Mouse (Mus musculus): ENCODE measurements around the gene Eya2. TPM values are rescaled to one million over a fixed set of nuclear protein-coding genes. Genes with fewer than 3 reads are reported as not detected.

Eya2 gene
- polyA plus RNA-seq, 1 experiment: 6.0 TPM

DNA sequence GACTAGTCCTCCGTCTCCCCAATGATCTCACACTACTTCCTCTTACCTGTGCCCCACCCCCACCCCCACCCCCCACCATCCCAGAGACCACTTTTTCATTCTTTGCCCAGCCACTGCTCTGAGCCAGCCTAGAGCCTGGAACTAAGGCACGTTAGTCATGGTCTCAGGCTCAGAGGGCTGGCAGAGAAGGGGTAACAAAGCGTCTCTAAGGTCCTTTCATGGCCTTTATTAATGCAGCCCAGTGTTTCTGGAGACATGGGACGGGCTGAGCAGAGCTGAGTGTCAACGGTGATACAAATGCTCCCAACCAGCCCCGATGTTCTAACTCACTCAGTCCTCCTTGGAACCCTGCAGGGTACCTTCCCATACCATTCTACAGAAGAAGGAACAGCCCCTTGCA lies 30.2 kb upstream of the Eya2 start:
- no peak for DNase-seq (ENCODE audit: low read depth in 1 of 2, low spot score in 2 of 2)
- TF ChIP-seq CTCF (IDR thresholded peaks at IDR 0.05; ENCODE audit: extremely low read depth, insufficient read depth, insufficient read length, insufficient replicate concordance): no peak
- TF ChIP-seq POLR2A (IDR thresholded peaks at IDR 0.05; ENCODE audit: low read depth, low read length): no peak

DNA sequence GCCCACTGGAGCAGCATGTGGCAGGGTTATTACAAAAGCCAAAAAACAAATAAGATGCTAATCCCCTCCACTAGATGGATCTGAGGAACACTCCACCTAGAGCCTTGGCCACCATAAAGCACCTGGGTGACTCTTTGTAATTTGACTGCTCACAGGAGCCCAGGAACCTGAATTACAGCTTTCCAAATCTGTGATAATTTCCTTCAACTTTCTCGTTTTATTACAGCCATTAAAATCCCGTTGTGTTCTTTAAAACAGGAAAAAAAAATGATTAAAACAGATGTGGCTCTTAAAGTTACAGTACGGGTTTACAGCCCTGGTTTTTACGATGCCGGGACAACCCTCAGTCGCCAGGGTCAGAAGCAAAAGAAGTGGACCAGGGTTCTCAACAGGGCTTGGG lies 27.9 kb upstream of the Eya2 start:
- Histone ChIP-seq H3K27me3 (ENCODE audit: control insufficient read depth, insufficient read depth, low read length) (peaks cover 7% of the 10 kb centered on the region; the same call in 1 of the 2 replicates), H3K36me3 (ENCODE audit: control insufficient read depth, insufficient read depth, low read length) (no peaks in the 10 kb centered on the region), H3K4me3 (ENCODE audit: extremely low read depth, insufficient read depth, insufficient read length) (no peak overlapping the region), H3K4me1 (ENCODE audit: control insufficient read depth, insufficient read depth, insufficient read length) (no peaks in the 10 kb centered on the region; the same call in 1 of the 2 replicates), H3K27ac (ENCODE audit: insufficient read depth, low read length) (no peak overlapping the region)
- no peak for DNase-seq (ENCODE audit: low read depth in 1 of 2, low spot score in 2 of 2)
- whole genome bisulfite sequencing: 78% methylated on average over 6 of the region's 6 CpGs
- TF ChIP-seq POLR2A (IDR thresholded peaks at IDR 0.05; ENCODE audit: low read depth, low read length) (no peak), CTCF (IDR thresholded peaks at IDR 0.05; ENCODE audit: extremely low read depth, insufficient read depth, insufficient read length, insufficient replicate concordance) (no peak)

More for the DNA sequence above, 30.2 kb upstream of the Eya2 start:
- Histone ChIP-seq H3K27ac (ENCODE audit: insufficient read depth, low read length) (no peak overlapping the region), H3K27me3 (ENCODE audit: control insufficient read depth, insufficient read depth, low read length) (peaks cover 8% of the 10 kb centered on the region; the same call in 1 of the 2 replicates), H3K4me3 (ENCODE audit: extremely low read depth, insufficient read depth, insufficient read length) (no peak overlapping the region), H3K4me1 (ENCODE audit: control insufficient read depth, insufficient read depth, insufficient read length) (no peaks in the 10 kb centered on the region; the same call in 1 of the 2 replicates), H3K36me3 (ENCODE audit: control insufficient read depth, insufficient read depth, low read length) (no peaks in the 10 kb centered on the region)
- 60% methylated on average over 6 of the region's 6 CpGs for WGBS

GRCm38 (mm10) chr2:165567820-165568219 lies 27.0 kb upstream of the Eya2 start:
- Histone ChIP-seq H3K27me3 (ENCODE audit: control insufficient read depth, insufficient read depth, low read length) (peaks cover 7% of the 10 kb centered on the region; the same call in 1 of the 2 replicates), H3K4me3 (ENCODE audit: extremely low read depth, insufficient read depth, insufficient read length) (no peak overlapping the region), H3K36me3 (ENCODE audit: control insufficient read depth, insufficient read depth, low read length) (no peaks in the 10 kb centered on the region), H3K27ac (ENCODE audit: insufficient read depth, low read length) (no peak overlapping the region), H3K4me1 (ENCODE audit: control insufficient read depth, insufficient read depth, insufficient read length) (no peaks in the 10 kb centered on the region; the same call in 1 of the 2 replicates)
- TF ChIP-seq CTCF (IDR thresholded peaks at IDR 0.05; ENCODE audit: extremely low read depth, insufficient read depth, insufficient read length, insufficient replicate concordance) (no peak), POLR2A (IDR thresholded peaks at IDR 0.05; ENCODE audit: low read depth, low read length) (no peak)
- 75% methylated on average over 9 of the region's 9 CpGs for WGBS
- DNase-seq (ENCODE audit: low read depth in 1 of 2, low spot score in 2 of 2): no peak

GRCm38 (mm10) chr2:165568911-165569310 lies 25.9 kb upstream of the Eya2 start:
- Histone ChIP-seq H3K27ac (ENCODE audit: insufficient read depth, low read length) (no peak overlapping the region), H3K27me3 (ENCODE audit: control insufficient read depth, insufficient read depth, low read length) (0 out of 2 replicates have a peak, but pooled peaks cover 1% of the 10 kb centered on the region), H3K4me1 (ENCODE audit: control insufficient read depth, insufficient read depth, insufficient read length) (no peaks in the 10 kb centered on the region), H3K4me3 (ENCODE audit: extremely low read depth, insufficient read depth, insufficient read length) (no peak overlapping the region), H3K36me3 (ENCODE audit: control insufficient read depth, insufficient read depth, low read length) (no peaks in the 10 kb centered on the region)
- 89% methylated on average over 6 of the region's 6 CpGs for WGBS
- DNase-seq (ENCODE audit: low read depth in 1 of 2, low spot score in 2 of 2): no peak
- TF ChIP-seq CTCF (IDR thresholded peaks at IDR 0.05; ENCODE audit: extremely low read depth, insufficient read depth, insufficient read length, insufficient replicate concordance): no peak
- TF ChIP-seq POLR2A (IDR thresholded peaks at IDR 0.05; ENCODE audit: low read depth, low read length): no peak

- Histone ChIP-seq H3K36me3 (ENCODE audit: control insufficient read depth, insufficient read depth, low read length) (no peaks in the 10 kb centered on the region), H3K4me3 (ENCODE audit: extremely low read depth, insufficient read depth, insufficient read length) (no peak overlapping the region), H3K27me3 (ENCODE audit: control insufficient read depth, insufficient read depth, low read length) (no peaks in the 10 kb centered on the region), H3K27ac (ENCODE audit: insufficient read depth, low read length) (no peak overlapping the region), H3K4me1 (ENCODE audit: control insufficient read depth, insufficient read depth, insufficient read length) (no peaks in the 10 kb centered on the region)
- DNase-seq (ENCODE audit: low read depth in 1 of 2, low spot score in 2 of 2): no peak
- 64% methylated on average over 4 of the region's 4 CpGs for WGBS
- TF ChIP-seq POLR2A (IDR thresholded peaks at IDR 0.05; ENCODE audit: low read depth, low read length) (no peak), CTCF (IDR thresholded peaks at IDR 0.05; ENCODE audit: extremely low read depth, insufficient read depth, insufficient read length, insufficient replicate concordance) (no peak)
Measured at GRCm38 (mm10) chr2:165571216-165571778, 23.5 kb upstream of the Eya2 start.

DNA sequence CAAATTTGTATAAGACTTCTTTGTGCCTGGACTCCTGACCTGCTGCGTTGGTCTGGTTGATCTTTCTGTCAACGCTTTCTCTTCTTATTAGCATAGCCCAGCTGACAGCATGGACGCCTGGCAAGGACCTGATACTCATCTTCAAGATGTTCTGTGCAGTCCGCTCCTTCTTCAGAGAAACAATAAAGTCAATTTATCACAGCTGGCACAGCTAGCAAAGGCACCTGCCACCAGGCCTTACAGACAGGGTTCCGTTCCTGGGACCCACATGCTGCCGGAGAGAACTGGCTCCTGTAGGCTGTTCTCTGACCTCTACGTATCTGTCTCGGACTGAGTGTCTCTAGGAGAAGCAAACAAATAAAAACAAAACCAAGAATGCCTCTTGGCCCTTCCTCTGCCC lies 11.8 kb upstream of the Eya2 start:
- Histone ChIP-seq H3K27me3 (ENCODE audit: control insufficient read depth, insufficient read depth, low read length) (no peaks in the 10 kb centered on the region), H3K27ac (ENCODE audit: insufficient read depth, low read length) (no peak overlapping the region), H3K4me1 (ENCODE audit: control insufficient read depth, insufficient read depth, insufficient read length) (no peaks in the 10 kb centered on the region), H3K36me3 (ENCODE audit: control insufficient read depth, insufficient read depth, low read length) (no peaks in the 10 kb centered on the region), H3K4me3 (ENCODE audit: extremely low read depth, insufficient read depth, insufficient read length) (no peak overlapping the region)
- TF ChIP-seq POLR2A (IDR thresholded peaks at IDR 0.05; ENCODE audit: low read depth, low read length) (no peak), CTCF (IDR thresholded peaks at IDR 0.05; ENCODE audit: extremely low read depth, insufficient read depth, insufficient read length, insufficient replicate concordance) (no peak)
- no peak for DNase-seq (ENCODE audit: low read depth in 1 of 2, low spot score in 2 of 2)
- WGBS: 93% methylated on average over 8 of the region's 8 CpGs

DNA sequence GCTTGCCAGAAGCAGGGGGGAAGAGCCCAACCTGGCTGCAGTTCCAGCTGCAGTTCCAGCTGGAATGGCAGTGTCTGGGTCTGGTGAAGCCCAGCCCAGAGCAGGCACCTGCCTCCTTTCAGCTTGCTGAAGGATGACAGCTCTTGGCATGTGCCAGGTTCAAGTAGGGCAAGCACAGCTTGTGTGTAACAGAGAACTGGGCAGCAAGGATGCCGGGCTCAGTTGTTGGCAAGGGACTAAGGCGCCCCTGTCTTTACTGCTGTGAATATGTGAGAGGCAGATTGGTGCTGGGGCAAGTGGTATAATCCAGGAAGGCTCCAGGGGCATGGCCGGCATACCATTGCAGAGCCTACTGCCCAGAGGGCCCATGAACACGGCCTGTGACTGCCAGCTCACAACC lies 11.3 kb upstream of the Eya2 start:
- Histone ChIP-seq H3K36me3 (ENCODE audit: control insufficient read depth, insufficient read depth, low read length) (no peaks in the 10 kb centered on the region), H3K27ac (ENCODE audit: insufficient read depth, low read length) (no peak overlapping the region), H3K27me3 (ENCODE audit: control insufficient read depth, insufficient read depth, low read length) (no peaks in the 10 kb centered on the region), H3K4me3 (ENCODE audit: extremely low read depth, insufficient read depth, insufficient read length) (no peak overlapping the region), H3K4me1 (ENCODE audit: control insufficient read depth, insufficient read depth, insufficient read length) (no peaks in the 10 kb centered on the region)
- 85% methylated on average over 4 of the region's 4 CpGs for WGBS
- no peak for TF ChIP-seq POLR2A (IDR thresholded peaks at IDR 0.05; ENCODE audit: low read depth, low read length)
- no peak for TF ChIP-seq CTCF (IDR thresholded peaks at IDR 0.05; ENCODE audit: extremely low read depth, insufficient read depth, insufficient read length, insufficient replicate concordance)
- no peak for DNase-seq (ENCODE audit: low read depth in 1 of 2, low spot score in 2 of 2)
